Mouse (Mus musculus) heart, adult 2 months (tissue): ENCODE measurements around the gene Zglp1.

Source experiments
- CTCF ChIP-seq: fragments of 200-600 bp; IDR thresholded peaks from 2 replicates; pipeline ENCODE4 v1.8.1; 2022; ENCODE audit warnings: antibody characterized with exemption, mild to moderate bottlenecking, moderate library complexity
- POLR2A ChIP-seq: fragments of 200-500 bp; IDR thresholded peaks from 2 replicates; pipeline ENCODE4 v1.6.1; 2011; ENCODE audit warnings: mild to moderate bottlenecking, low read depth, low read length, control low read depth; ENCODE audit not compliant: insufficient read depth

DNA sequence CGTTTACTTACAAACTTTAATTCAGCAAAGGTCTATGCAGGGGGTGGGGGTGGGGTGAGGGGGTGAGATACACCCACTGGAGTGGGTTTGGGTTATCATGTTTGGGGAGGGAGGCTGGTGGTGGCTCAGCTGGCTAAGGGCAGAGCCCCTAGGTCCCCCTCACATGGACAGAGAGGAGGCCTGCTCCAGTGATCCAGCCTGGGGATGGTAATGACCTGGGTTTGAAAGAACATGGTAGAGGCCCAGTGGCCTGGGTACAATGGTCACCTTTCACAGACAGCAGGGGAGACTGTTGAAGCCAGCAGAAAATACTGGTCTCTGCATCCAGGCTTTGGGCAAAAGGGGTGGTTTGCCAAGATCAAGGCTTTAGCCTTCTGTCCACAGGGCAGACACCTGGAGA, 7.3 kb upstream of the Zglp1 start:
- TF ChIP-seq CTCF (no peak), POLR2A (no peak)
